Mouse (Mus musculus) forebrain, embryonic 10.5 days (tissue): Measurements from ENCODE around the gene Ggnbp2. TPM values are rescaled to one million over a fixed set of nuclear protein-coding genes. Genes with fewer than 3 reads are reported as not detected.
"Not testable (repeated sequence)": the region's sequence is repeated elsewhere in the genome, so short reads cannot be mapped to it uniquely, and the experiment has no call there.

Experiments
- DNase-seq: peaks from one replicate; pipeline ENCODE4 v3.0.0-alpha.2; 2017; ENCODE audit warnings: low spot score; ENCODE audit errors: extremely low spot score
- H3K27ac ChIP-seq: fragments of 300-500 bp; sonication (generic); 2 replicates; pipeline ENCODE4 v1.5.1; 2016; ENCODE audit warnings: mild to moderate bottlenecking
- H3K27me3 ChIP-seq: fragments of 300-500 bp; sonication (generic); 2 replicates; pipeline ENCODE4 v1.6.1; 2016; ENCODE audit warnings: mild to moderate bottlenecking; ENCODE audit not compliant: poor library complexity, severe bottlenecking
- H3K36me3 ChIP-seq: fragments of 300-500 bp; sonication (generic); replicated peaks from 2 replicates; pipeline ENCODE4 v1.6.1; 2016; ENCODE audit warnings: mild to moderate bottlenecking, moderate library complexity
- H3K4me1 ChIP-seq: fragments of 300-500 bp; sonication (generic); 2 replicates; pipeline ENCODE4 v1.6.1; 2016
- H3K4me3 ChIP-seq: fragments of 300-500 bp; sonication (generic); 2 replicates; pipeline ENCODE4 v1.5.1; 2016; ENCODE audit warnings: mild to moderate bottlenecking, moderate library complexity
- H3K9me3 ChIP-seq: fragments of 300-500 bp; sonication (generic); 2 replicates; pipeline ENCODE4 v1.6.1; 2016; ENCODE audit warnings: mild to moderate bottlenecking, moderate library complexity
- WGBS: fragments of 180-500 bp; shearing (Covaris S2); methylation state at CpG from one replicate; pipeline ENCODE4 v1.1.7; 2016; 5-methylcytosine and 5-hydroxymethylcytosine counted together
- polyA plus RNA-seq: library from polyadenylated mRNA; unstranded; fragments of >200 nt; fragmentation: Nextera tagmentation; extraction: Ambion mirVana; gene quantifications from 2 replicates; pipeline ENCODE4 v1.2.1, GENCODE M21; 2016

Ggnbp2 gene
- polyA plus RNA-seq, 1 experiment from 2014 or later = 52.3 TPM

DNA sequence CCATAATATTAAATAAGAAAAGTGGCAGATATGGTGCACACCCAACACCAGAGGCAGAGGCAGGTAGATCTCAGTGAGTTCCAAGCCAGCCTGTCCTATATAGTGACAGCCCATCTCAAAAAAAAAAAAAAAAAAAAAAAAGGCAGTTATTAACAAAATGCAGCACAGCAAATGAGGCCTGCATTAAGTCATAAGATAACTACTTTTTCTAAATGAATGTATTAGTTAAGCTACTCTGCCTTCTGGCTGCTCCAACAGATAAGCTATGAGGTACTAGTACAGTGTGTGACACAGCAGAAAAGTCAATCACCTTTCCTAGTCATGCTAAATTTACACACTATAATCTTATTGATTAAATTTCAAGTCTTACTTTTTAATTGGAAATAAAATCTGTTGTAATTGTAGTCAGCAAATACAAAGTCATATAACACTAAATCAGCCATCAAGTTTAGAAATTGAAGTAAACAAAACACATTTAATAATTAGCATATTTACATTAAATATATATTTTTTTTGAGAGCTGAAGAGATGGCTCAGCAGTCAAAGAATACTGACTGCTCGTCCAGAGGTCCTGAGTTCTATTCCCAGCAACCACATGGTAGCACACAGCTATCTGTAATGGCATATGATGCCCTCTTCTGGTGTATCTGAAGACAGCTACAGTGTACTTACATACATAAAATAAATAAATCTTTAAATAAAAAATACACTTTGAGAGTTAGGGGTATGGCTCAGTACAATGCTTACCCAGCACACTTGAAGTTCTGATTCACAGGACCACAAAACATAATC lies 2.6 kb upstream of the Ggnbp2 start:
- 74% methylated on average over 1 of the region's 1 CpGs for WGBS
- Histone ChIP-seq H3K9me3 (no peaks in the 10 kb centered on the region), H3K27me3 (no peaks in the 10 kb centered on the region), H3K4me1 (peaks cover 19% of the 10 kb centered on the region), H3K4me3 (no peak overlapping the region), H3K27ac (no peak overlapping the region), H3K36me3 (peaks cover 23% of the 10 kb centered on the region)
- no peak for DNase-seq

DNA sequence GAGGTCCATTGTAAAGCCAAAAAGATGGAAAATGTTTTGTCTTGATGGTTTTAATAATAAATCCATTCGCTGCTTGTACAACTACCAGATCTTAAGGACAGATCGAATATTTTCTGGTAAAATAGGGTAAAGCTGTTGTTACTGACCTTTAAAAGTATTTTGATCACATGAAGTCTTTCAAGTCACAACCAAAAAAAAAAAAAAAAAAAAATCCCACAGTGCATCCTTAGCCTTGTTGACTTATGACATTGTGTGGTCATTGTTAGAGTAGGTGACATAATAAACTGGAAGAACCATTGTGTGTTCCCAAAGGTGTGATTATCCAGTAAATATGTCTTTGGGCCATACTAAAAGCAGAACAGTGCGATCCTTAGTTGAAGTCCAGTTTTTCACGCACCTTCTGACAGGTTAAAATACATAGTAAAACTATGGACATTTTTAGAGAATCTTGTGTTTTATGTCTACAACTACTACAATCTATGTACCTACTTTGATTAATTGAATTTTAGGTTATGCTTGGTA lies 992 bp upstream of the Ggnbp2 start:
- peaks cover 12% of the 10 kb centered on the region for H3K36me3 ChIP-seq
- WGBS = 85% methylated on average over 4 of the region's 4 CpGs
- peak overlapping the region; percentile 99 for H3K27ac ChIP-seq
- H3K9me3 ChIP-seq = no peaks in the 10 kb centered on the region
- no peaks in the 10 kb centered on the region for H3K27me3 ChIP-seq
- H3K4me3 ChIP-seq = peak overlapping the region; percentile 80
- DNase-seq = no peak
- H3K4me1 ChIP-seq = peaks cover 35% of the 10 kb centered on the region

DNA sequence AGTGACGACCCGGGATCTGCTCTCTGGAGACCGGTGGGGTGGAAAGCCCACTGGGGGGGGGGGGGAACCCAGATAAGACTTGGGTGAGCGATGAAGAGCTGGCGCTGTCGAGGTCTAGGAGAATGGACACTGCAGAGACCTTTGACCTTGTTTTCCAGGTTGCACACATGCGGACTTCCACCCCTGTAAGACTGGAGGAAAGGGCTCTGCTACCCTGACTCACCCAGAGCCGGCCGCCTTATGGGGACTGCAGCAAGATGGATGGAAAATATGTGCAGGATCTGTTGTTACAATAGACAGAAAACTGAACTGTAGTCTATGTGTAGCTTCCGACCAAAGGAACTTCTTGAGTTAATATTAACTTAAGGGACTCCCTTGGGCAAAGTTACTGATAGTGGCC lies 429 bp upstream of the Ggnbp2 start:
- peak overlapping the region; percentile 80 for H3K4me3 ChIP-seq
- peak overlapping the region; percentile 99 for H3K27ac ChIP-seq
- no peaks in the 10 kb centered on the region for H3K9me3 ChIP-seq
- H3K4me1 ChIP-seq = peaks cover 35% of the 10 kb centered on the region
- no peaks in the 10 kb centered on the region for H3K27me3 ChIP-seq
- under 1% methylated on average over 10 of the region's 10 CpGs for WGBS
- DNase-seq = no peak
- peaks cover 7% of the 10 kb centered on the region for H3K36me3 ChIP-seq

DNA sequence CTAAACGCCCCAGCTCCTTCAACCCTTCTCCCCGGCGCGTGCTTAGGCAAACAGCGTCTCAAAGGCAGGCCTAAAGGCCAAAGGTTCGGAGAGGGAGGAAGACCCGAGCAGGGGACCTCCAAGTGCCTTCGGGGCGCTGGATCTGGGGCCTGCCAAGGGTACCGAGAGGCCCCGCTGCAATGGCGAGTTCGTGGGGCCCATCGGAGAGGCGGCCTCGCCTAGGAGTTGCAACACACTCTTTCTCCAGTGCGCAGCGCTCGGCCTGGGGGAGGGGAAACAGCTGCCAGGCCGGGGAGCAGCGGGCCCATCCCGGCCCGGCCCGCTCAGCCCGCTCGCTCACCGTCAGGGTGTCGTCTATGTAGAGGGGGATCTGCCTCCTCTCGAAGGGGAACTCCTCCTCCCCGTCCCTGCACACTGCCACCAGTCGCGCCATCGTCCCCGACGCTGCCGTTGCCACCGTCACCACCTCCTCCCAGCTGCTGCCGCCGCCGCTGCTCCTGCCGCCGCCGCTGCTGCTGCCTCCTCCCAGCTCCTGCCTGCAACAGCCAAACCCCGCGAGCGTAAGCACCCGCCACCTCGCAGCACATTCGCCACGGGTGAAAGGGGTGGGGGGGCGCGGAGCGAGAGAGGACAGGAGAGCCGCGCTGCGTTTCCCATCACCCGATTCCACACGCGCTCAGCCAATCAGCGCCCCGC lies 932 bp downstream of the Ggnbp2 start:
- Histone ChIP-seq H3K27ac (peak overlapping the region; percentile 99), H3K4me1 (peaks cover 35% of the 10 kb centered on the region), H3K9me3 (no peaks in the 10 kb centered on the region), H3K4me3 (peak overlapping the region; percentile 80), H3K36me3 (peaks cover 4% of the 10 kb centered on the region; the same call in 1 of the 2 replicates), H3K27me3 (no peaks in the 10 kb centered on the region)
- peak; percentile 96 for DNase-seq
- under 1% methylated on average over 54 of the region's 61 CpGs for WGBS

DNA sequence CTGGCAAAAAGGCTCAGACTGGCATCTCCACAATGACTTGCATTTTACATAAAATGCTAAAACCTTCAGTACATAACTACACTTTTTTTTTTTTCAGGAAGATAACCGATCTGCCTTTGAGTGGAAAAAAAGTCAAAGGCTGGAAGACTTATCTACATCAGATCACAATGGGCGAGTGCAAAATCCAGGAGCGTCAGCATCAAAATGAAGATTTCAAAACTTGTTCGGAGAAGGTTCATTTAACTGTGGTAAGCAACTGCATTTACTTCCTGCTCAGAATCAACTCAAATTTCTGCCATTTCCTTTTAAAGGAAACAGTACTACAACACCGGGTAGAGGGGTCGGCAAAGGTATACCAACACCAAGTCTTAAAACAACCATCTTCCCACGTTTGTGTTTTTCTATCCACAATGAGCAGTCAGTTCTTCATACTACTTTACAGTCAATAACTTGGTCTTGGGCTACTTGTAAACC lies 1.8 kb downstream of the Ggnbp2 start:
- no peaks in the 10 kb centered on the region for H3K27me3 ChIP-seq
- H3K4me3 ChIP-seq = peak overlapping the region; percentile 80
- DNase-seq = no peak
- H3K36me3 ChIP-seq = peaks cover 4% of the 10 kb centered on the region; the same call in 1 of the 2 replicates
- peak overlapping the region; percentile 99 for H3K27ac ChIP-seq
- peaks cover 35% of the 10 kb centered on the region for H3K4me1 ChIP-seq
- H3K9me3 ChIP-seq = no peaks in the 10 kb centered on the region
- 28% methylated on average over 7 of the region's 7 CpGs for WGBS

DNA sequence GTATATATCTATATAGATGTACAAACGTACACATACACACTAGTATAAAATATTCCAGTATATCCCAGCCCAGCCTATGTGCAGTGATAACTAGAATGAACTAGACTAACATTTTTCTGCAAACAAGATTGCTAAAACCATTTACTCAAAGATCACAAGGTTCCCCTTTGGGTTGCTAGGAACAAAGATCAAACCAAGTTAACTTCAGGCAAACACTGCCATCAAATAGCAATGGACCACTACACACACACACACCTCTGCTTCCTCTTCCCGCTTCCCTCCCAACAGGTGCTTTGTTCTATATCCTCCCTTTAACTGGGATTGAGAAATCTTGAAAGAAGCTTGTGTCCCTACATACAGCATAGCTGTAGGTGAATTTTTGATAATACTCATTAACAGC lies 3.0 kb downstream of the Ggnbp2 start:
- Histone ChIP-seq H3K4me1 (peaks cover 35% of the 10 kb centered on the region), H3K27me3 (no peaks in the 10 kb centered on the region), H3K36me3 (peaks cover 4% of the 10 kb centered on the region; the same call in 1 of the 2 replicates), H3K4me3 (peak overlapping the region; percentile 14; the same call in 1 of the 2 replicates), H3K27ac (no peak overlapping the region), H3K9me3 (no peaks in the 10 kb centered on the region)
- WGBS = 94% methylated on average over 2 of the region's 2 CpGs
- no peak for DNase-seq

DNA sequence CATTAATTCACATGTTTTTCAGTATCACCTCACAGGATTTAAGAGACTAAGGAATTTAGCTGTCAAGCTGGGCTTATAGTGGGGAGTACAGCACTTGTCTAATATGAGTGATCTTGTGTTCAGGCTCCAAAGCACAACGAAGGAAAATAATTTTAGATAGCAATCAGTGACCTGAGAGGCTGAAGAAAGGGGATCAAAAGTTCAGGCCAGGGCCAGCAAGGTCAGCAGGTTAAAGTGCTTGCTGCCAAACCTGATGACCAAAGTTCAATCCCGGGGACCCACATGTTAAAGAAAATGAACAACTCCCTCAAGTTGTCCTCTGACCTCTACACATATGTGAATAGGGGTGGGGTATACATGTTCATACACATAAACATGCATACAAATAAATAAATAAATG lies 5.3 kb downstream of the Ggnbp2 start:
- Histone ChIP-seq H3K4me1 (peaks cover 27% of the 10 kb centered on the region), H3K9me3 (no peaks in the 10 kb centered on the region), H3K27ac (no peak overlapping the region), H3K36me3 (peaks cover 25% of the 10 kb centered on the region), H3K4me3 (no peak overlapping the region), H3K27me3 (no peaks in the 10 kb centered on the region)
- whole genome bisulfite sequencing = 78% methylated on average over 2 of the region's 2 CpGs
- DNase-seq = no peak

DNA sequence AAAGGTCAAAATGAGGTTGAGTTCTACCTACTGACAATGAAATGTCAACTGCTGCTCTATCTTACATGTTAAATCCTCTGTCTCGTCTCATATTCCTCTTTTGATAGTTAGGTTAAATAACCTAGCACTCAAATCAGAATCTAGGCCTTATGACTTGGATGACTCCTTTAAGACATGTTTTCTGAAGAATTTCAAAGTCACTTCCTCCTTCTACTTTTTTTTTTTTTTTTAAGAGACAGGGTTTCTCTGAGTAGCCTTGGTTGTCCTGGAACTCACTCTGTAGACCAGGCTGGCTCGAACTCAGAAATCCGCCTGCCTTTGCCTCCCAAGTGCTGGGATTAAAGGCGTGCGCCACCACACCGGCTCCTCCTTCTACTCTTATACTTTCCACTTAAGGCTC lies 15.3 kb downstream of the Ggnbp2 start:
- Histone ChIP-seq H3K4me1 (no peaks in the 10 kb centered on the region), H3K27ac (no peak overlapping the region), H3K27me3 (no peaks in the 10 kb centered on the region), H3K4me3 (no peak overlapping the region), H3K36me3 (peaks cover 91% of the 10 kb centered on the region), H3K9me3 (no peaks in the 10 kb centered on the region)
- 94% methylated on average over 6 of the region's 6 CpGs for WGBS
- no peak for DNase-seq

DNA sequence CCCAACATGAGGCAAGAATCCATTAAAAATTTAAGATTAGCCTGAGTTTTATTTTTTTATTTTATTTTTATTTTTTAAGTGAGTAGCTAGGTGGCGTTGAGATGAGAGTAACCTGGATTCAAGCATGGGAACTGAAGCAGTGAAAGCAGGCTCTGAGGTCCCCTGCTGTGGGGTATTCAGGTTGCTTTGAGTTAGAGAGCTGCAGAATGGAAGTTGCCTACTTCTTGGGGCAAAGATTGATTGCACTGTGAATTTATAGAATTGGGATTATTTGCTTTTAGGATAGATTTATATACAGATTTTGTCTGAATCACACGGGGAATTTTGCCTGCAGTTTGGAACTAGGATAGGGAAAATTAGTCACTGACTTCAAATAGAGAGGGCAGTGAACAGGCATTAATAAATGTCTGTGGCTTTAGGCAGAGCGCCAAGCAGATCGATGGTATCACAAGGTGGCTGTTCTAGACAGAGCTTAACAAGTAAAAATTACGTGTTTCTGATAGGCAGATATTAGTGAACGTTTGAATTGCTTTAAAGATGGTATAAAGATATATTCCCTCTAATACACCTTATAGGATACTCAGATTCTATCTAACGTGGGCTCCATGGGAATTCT lies 23.0 kb downstream of the Ggnbp2 start:
- WGBS = 89% methylated on average over 7 of the region's 7 CpGs
- Histone ChIP-seq H3K36me3 (peaks cover 85% of the 10 kb centered on the region), H3K27ac (no peak overlapping the region), H3K4me1 (no peaks in the 10 kb centered on the region), H3K9me3 (no peaks in the 10 kb centered on the region), H3K27me3 (no peaks in the 10 kb centered on the region), H3K4me3 (no peak overlapping the region)
- DNase-seq = no peak

DNA sequence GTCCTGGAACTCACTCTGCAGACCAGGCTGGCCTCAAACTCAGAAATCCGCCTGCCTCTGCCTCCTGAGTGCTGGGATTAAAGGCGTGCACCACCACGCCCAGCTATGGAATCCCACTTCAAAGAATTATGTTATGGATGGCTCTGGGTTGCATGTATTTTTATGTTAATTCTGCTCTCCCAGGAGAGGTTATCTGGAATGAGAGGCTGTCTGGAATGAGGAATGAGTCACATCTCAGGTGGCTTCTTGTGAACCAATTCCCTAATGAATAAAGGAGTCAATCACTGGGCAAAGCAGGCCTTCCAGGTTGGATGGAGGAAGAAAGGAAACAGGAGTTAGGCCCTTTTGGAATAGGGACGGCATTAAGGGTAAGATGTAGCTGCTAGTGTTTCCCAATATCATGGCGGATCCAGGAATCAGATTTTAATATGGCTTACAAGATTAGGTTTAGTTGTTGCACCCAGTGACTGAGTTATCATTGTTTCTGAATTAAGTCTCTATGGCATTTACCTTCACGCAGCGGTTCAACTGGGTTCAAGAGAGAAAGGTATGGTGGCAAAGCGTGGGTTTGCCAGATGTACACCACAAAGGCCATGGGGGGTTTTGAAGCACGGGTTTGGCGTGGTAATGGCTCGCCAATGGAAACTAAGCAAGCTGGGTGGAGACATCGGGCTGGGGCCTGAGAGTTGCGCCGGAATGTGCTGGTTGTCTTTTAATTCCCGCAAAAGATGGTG lies 23.7 kb downstream of the Ggnbp2 start:
- Histone ChIP-seq H3K27me3 (no peaks in the 10 kb centered on the region), H3K4me1 (no peaks in the 10 kb centered on the region), H3K36me3 (peaks cover 85% of the 10 kb centered on the region), H3K4me3 (no peak overlapping the region), H3K9me3 (no peaks in the 10 kb centered on the region), H3K27ac (no peak overlapping the region)
- 95% methylated on average over 15 of the region's 15 CpGs for WGBS
- DNase-seq = no peak

DNA sequence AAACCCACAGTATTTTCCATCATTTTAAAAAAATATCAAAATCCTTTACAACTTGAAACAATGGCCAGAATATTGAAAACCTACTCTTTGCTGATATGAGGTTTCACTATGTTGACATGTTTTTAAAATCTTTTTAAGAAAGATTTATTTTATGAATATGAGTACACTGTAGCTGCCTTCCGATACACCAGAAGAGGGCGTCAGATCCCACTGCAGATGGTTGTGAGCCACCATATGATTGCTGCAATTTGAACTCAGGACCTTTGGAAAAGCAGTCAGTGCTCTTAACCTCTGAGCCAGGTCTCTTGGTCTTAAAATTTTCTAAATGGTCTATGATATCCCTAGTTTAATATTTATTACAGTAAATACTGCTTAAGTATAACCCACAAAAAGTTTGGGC lies 31.3 kb downstream of the Ggnbp2 start:
- Histone ChIP-seq H3K36me3 (peaks cover 97% of the 10 kb centered on the region), H3K27me3 (no peaks in the 10 kb centered on the region), H3K4me1 (no peaks in the 10 kb centered on the region), H3K4me3 (no peak overlapping the region), H3K27ac (no peak overlapping the region), H3K9me3 (no peaks in the 10 kb centered on the region)
- no peak for DNase-seq
- WGBS = 89% methylated on average over 2 of the region's 2 CpGs

DNA sequence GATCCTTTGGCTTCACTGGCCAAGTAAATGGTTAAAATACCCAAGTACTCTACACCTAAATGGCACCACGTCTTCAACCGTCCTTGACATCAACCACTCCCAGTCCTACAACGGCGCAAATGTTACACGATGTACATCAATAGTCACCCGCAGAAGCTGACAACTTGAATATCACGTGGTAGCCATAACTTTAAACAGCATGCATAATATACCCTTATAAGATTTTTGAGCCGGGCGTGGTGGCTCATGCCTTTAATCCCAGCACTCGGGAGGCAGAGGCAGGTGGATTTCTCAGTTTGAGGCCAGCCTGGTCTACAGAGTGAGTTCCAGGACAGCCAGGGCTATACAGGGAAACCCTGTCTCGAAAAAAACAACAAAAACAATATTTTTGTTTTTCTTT lies 41.1 kb downstream of the Ggnbp2 start:
- not testable (repeated sequence) for H3K27me3 ChIP-seq, DNase-seq, H3K9me3 ChIP-seq
- peaks cover 49% of the 10 kb centered on the region for H3K36me3 ChIP-seq
- 84% methylated on average over 11 of the region's 11 CpGs for WGBS
- H3K27ac ChIP-seq = peak overlapping the region; percentile 83; the same call in 1 of the 2 replicates
- H3K4me1 ChIP-seq = peaks cover 22% of the 10 kb centered on the region
- H3K4me3 ChIP-seq = peak overlapping the region; percentile 86
